Mouse (Mus musculus) ES-Bruce4 (cell line): Measurements from ENCODE around the gene Col4a2. TPM values are rescaled to one million over a fixed set of nuclear protein-coding genes. Genes with fewer than 3 reads are reported as not detected.

Experiments used
- H3K27ac ChIP-seq: 2 replicates; pipeline ENCODE4 v1.5.1; 2012; ENCODE audit warnings: low read length, inconsistent platforms; ENCODE audit not compliant: insufficient read depth
- H3K27me3 ChIP-seq: 2 replicates; pipeline ENCODE4 v1.6.1; 2012; ENCODE audit warnings: mild to moderate bottlenecking, low read length, inconsistent platforms; ENCODE audit not compliant: control insufficient read depth, poor library complexity, insufficient read depth, severe bottlenecking
- H3K36me3 ChIP-seq: 2 replicates; pipeline ENCODE4 v1.6.1; 2012; ENCODE audit warnings: inconsistent platforms, mild to moderate bottlenecking, low read length, moderate library complexity; ENCODE audit not compliant: control insufficient read depth, poor library complexity, insufficient read depth, severe bottlenecking
- H3K4me1 ChIP-seq: one replicate; pipeline ENCODE4 v1.8.1; 2011; ENCODE audit warnings: low read length; ENCODE audit not compliant: control insufficient read depth, insufficient read depth
- H3K4me3 ChIP-seq: 2 replicates; pipeline ENCODE4 v1.5.1; 2011; ENCODE audit warnings: low read depth, mild to moderate bottlenecking, low read length
- H3K9ac ChIP-seq: 2 replicates; pipeline ENCODE4 v1.6.1; 2012; ENCODE audit warnings: low read depth, mild to moderate bottlenecking, inconsistent platforms; ENCODE audit not compliant: poor library complexity, severe bottlenecking
- H3K9me3 ChIP-seq: replicated peaks from 2 replicates; pipeline ENCODE4 v1.6.1; 2012; ENCODE audit warnings: mild to moderate bottlenecking, low read length, inconsistent platforms; ENCODE audit not compliant: control insufficient read depth, poor library complexity, insufficient read depth, severe bottlenecking
- CTCF ChIP-seq: IDR thresholded peaks from one replicate; pipeline ENCODE4 v1.8.1; 2011; ENCODE audit warnings: low read depth, low read length
- EP300 ChIP-seq: IDR thresholded peaks from 2 replicates; pipeline ENCODE4 v1.6.1; 2011; ENCODE audit warnings: low read depth, low read length; ENCODE audit not compliant: insufficient read depth
- POLR2A ChIP-seq: IDR thresholded peaks from one replicate; pipeline ENCODE4 v1.8.1; 2011; ENCODE audit warnings: low read length; ENCODE audit not compliant: insufficient read depth
- polyA plus RNA-seq: library from polyadenylated mRNA; stranded (reverse); fragments of >200 nt; gene quantifications from 2 replicates; pipeline ENCODE4 v1.2.4, GENCODE M21; 2011; ENCODE audit warnings: low read depth; ENCODE audit not compliant: missing spikeins, insufficient read depth, insufficient read length

Col4a2 gene
- 30.3 and 31.7 TPM in 2 replicates for polyA plus RNA-seq

- TF ChIP-seq POLR2A (no peak), EP300 (no peak), CTCF (no peak)
Observed at GRCm38 (mm10) chr8:11312349-11313175, at the start of gene Col4a2, which contains the start of gene Col4a1. Gene Col4a2, plus strand, starts transcription at chr8:11312805. Gene Col4a1, minus strand, starts transcription at chr8:11312826.

GRCm38 (mm10) chr8:11263848-11264247, 48.8 kb upstream of the Col4a2 start:
- no peaks in the 10 kb centered on the region for H3K36me3 ChIP-seq
- no peak for TF ChIP-seq EP300
- TF ChIP-seq CTCF = no peak
- TF ChIP-seq POLR2A = no peak
- H3K9me3 ChIP-seq = no peaks in the 10 kb centered on the region
- no peak overlapping the region for H3K9ac ChIP-seq
- no peaks in the 10 kb centered on the region; the same call in 1 of the 2 replicates for H3K27me3 ChIP-seq
- no peak overlapping the region for H3K4me3 ChIP-seq
- no peaks in the 10 kb centered on the region for H3K4me1 ChIP-seq
- H3K27ac ChIP-seq = no peak overlapping the region

More at GRCm38 (mm10) chr8:11312349-11313175, at the start of gene Col4a2, which contains the start of gene Col4a1:
- H3K4me1 ChIP-seq = no peaks in the 10 kb centered on the region
- H3K9me3 ChIP-seq = no peaks in the 10 kb centered on the region
- H3K36me3 ChIP-seq = no peaks in the 10 kb centered on the region
- peaks cover 2% of the 10 kb centered on the region; the same call in 1 of the 2 replicates for H3K27me3 ChIP-seq
- H3K9ac ChIP-seq = peak within 1 kb of the TSS; percentile 64
- peak within 1 kb of the TSS; percentile 49 for H3K4me3 ChIP-seq
- no peak within 1 kb of the TSS for H3K27ac ChIP-seq

- Histone ChIP-seq H3K4me1 (no peaks in the 10 kb centered on the region), H3K9ac (no peak overlapping the region), H3K4me3 (no peak overlapping the region), H3K27me3 (no peaks in the 10 kb centered on the region; the same call in 1 of the 2 replicates), H3K27ac (no peak overlapping the region), H3K9me3 (no peaks in the 10 kb centered on the region), H3K36me3 (no peaks in the 10 kb centered on the region)
- TF ChIP-seq CTCF (no peak), EP300 (no peak)
Observed at GRCm38 (mm10) chr8:11265971-11266370, 46.6 kb upstream of the Col4a2 start.

GRCm38 (mm10) chr8:11266471-11266870, 46.1 kb upstream of the Col4a2 start:
- Histone ChIP-seq H3K4me3 (no peak overlapping the region), H3K9ac (no peak overlapping the region), H3K9me3 (no peaks in the 10 kb centered on the region), H3K27ac (no peak overlapping the region), H3K4me1 (no peaks in the 10 kb centered on the region), H3K27me3 (no peaks in the 10 kb centered on the region; the same call in 1 of the 2 replicates), H3K36me3 (no peaks in the 10 kb centered on the region)
- TF ChIP-seq CTCF (no peak), EP300 (no peak), POLR2A (no peak)

GRCm38 (mm10) chr8:11268753-11269152, 43.9 kb upstream of the Col4a2 start:
- Histone ChIP-seq H3K36me3 (no peaks in the 10 kb centered on the region), H3K4me3 (no peak overlapping the region), H3K9ac (no peak overlapping the region), H3K9me3 (no peaks in the 10 kb centered on the region), H3K4me1 (no peaks in the 10 kb centered on the region), H3K27ac (no peak overlapping the region), H3K27me3 (no peaks in the 10 kb centered on the region; the same call in 1 of the 2 replicates)
- TF ChIP-seq CTCF = no peak

- Histone ChIP-seq H3K27ac (no peak overlapping the region), H3K36me3 (no peaks in the 10 kb centered on the region), H3K27me3 (no peaks in the 10 kb centered on the region; the same call in 1 of the 2 replicates), H3K9ac (no peak overlapping the region), H3K4me1 (no peaks in the 10 kb centered on the region), H3K4me3 (no peak overlapping the region), H3K9me3 (no peaks in the 10 kb centered on the region)
- TF ChIP-seq POLR2A (no peak), EP300 (no peak), CTCF (no peak)
Observed at GRCm38 (mm10) chr8:11270826-11271225, 41.8 kb upstream of the Col4a2 start.
